Mouse (Mus musculus): Measurements from ENCODE around the gene Raet1e. TPM values are rescaled to one million over a fixed set of nuclear protein-coding genes. Genes with fewer than 3 reads are reported as not detected.
A peak's percentile ranks its signal among the peaks of the same experiment; 100 is the strongest.
"Not testable (repeated sequence)": the region's sequence is repeated elsewhere in the genome, so short reads cannot be mapped to it uniquely, and the experiment has no call there.

The Raet1e gene
- polyA plus RNA-seq, 1 experiment from 2014 or later: 1.0 TPM

DNA sequence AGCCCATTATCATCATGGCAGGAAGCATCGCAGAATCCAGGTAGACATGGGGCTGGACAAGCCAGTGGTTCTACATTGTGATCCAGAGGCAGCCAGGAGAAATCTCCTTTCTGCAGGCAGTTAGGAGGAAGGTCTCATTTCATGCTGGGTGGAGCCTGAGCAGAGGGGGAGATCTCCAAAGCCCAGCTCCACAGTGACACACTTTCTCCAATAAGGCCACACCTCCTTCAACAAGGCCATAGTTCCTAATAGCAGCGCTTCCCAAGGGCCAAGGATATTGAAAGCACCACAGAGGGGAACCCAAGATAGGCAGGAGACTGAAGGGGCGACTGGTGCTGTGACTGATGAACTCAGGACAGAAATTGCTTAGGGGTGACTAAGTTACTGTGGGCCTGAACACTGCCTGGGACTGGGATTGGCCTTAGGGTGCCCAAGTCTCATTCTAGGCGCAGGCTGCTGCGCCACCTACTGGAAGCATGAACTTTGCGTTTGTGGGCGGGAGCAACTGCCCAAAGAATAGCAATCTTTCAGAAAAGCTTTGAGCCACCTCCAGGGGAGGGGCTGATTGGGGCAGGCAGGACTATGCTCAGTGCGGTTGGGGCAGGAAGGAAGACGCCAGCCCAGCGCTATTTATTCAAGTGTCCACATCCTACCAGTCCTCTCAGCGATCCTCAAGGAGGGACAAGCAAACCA lies 244.0 kb downstream of the Raet1e start:
- H3K27me3 ChIP-seq (replicated peaks; ENCODE audit: control insufficient read depth, insufficient read depth, low read length); H3K4me3 ChIP-seq (ENCODE audit: low read depth, low read length); H3K9ac ChIP-seq (ENCODE audit: low read depth, low read length); H3K27ac ChIP-seq (ENCODE audit: low read depth, low read length); H3K9me3 ChIP-seq (ENCODE audit: control insufficient read depth); H3K4me1 ChIP-seq (replicated peaks; ENCODE audit: control insufficient read depth, insufficient read depth, low read length); H3K36me3 ChIP-seq (ENCODE audit: control insufficient read depth, insufficient read depth); H3K4me2 ChIP-seq (replicated peaks; ENCODE audit: low read depth): not testable (repeated sequence)
- ATAC-seq: peak; percentile 66
- 7% methylated on average over 9 of the region's 11 CpGs for WGBS
- TF ChIP-seq CTCF (IDR thresholded peaks at IDR 0.05; ENCODE audit: low read depth): peak; percentile 78

DNA sequence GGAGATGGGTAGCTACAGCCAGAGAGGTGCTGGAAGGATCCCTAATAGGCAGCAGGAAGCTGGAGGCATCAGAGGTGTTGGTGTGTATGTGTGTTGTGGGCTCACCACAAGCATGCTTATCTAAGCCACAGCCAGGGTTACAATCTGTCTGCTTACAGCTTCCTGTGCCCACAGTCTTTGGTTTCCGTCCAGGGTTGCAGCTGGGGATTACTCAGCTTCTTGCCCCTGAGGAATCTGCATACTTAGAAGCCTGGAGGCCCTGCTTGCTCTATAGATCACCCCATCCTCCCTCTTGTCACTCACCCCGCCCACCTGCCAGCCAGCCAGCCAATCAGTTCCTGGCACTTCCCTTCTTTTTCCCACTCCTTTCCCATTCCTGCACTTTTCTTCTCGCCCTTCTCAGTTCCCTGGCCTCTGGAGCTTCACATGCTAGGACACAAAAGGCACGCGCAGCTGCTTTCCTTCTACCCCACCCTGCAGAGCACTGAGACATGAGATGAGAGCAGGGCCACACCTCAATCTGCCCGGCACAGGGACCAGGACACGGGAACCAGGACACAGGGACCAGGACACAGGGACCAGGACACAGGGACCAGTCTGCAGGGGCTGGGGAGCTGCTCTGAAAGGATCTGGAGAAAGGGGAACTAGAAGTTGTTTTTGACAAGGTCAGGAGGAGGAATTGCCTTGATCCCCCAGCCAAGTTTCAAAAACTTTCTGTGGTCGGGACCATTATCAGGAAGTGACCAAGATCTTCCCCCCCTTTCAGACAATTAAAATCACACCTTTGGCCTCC lies 255.5 kb downstream of the Raet1e start:
- H3K4me3 ChIP-seq (ENCODE audit: low read depth, low read length); H3K9me3 ChIP-seq (ENCODE audit: control insufficient read depth); H3K4me2 ChIP-seq (replicated peaks; ENCODE audit: low read depth); H3K9ac ChIP-seq (ENCODE audit: low read depth, low read length); H3K27ac ChIP-seq (ENCODE audit: low read depth, low read length); H3K4me1 ChIP-seq (replicated peaks; ENCODE audit: control insufficient read depth, insufficient read depth, low read length); H3K27me3 ChIP-seq (replicated peaks; ENCODE audit: control insufficient read depth, insufficient read depth, low read length); H3K36me3 ChIP-seq (ENCODE audit: control insufficient read depth, insufficient read depth): not testable (repeated sequence)
- WGBS: 0% methylated on average over 1 of the region's 8 CpGs
- 0 out of 2 replicates have a peak, but pooled peaks have one; percentile 19 for ATAC-seq

Other genes starting within 250 kb of the Raet1e start
- gene 4930444G20Rik, start 90.5 kb upstream of the Raet1e start, polyA plus RNA-seq (2015; fragmentation: Nextera tagmentation; extraction: Ambion mirVana): not detected in 2 replicates
- 17.1 and 25.2 TPM in 2 replicates for gene E030030I06Rik, start 9.3 kb upstream of the Raet1e start, polyA plus RNA-seq (2015; fragmentation: Nextera tagmentation; extraction: Ambion mirVana)
- 0.46 and 0.50 TPM in 2 replicates for gene H60b, start within 50 bp of the Raet1e start, polyA plus RNA-seq (2015; fragmentation: Nextera tagmentation; extraction: Ambion mirVana)
- gene Raet1d, start 202.0 kb downstream of the Raet1e start, polyA plus RNA-seq (2015; fragmentation: Nextera tagmentation; extraction: Ambion mirVana): 1.3 and 1.8 TPM in 2 replicates

All from intestine, postnatal 0 days (tissue).